Mouse (Mus musculus) C2C12 (cell line): ENCODE results near the gene Bend6.
"Not testable (repeated sequence)": the region's sequence is repeated elsewhere in the genome, so short reads cannot be mapped to it uniquely, and the experiment has no call there.

Source experiments
- CEBPB ChIP-seq: IDR thresholded peaks from one replicate; pipeline ENCODE4 v1.6.1; 2011; ENCODE audit warnings: low read depth, mild to moderate bottlenecking, control low read depth, moderate library complexity
- CTCF ChIP-seq: IDR thresholded peaks from one replicate; pipeline ENCODE4 v1.5.1; 2011; ENCODE audit not compliant: control insufficient read depth, insufficient read depth, insufficient read length
- MYOG ChIP-seq: IDR thresholded peaks from one replicate; pipeline ENCODE4 v1.6.1; 2011; ENCODE audit not compliant: control insufficient read depth, insufficient read length; ENCODE audit errors: extremely low read depth
- USF1 ChIP-seq: IDR thresholded peaks from one replicate; pipeline ENCODE4 v1.6.1; 2011; ENCODE audit warnings: low read depth, mild to moderate bottlenecking, control low read depth, moderate library complexity

DNA sequence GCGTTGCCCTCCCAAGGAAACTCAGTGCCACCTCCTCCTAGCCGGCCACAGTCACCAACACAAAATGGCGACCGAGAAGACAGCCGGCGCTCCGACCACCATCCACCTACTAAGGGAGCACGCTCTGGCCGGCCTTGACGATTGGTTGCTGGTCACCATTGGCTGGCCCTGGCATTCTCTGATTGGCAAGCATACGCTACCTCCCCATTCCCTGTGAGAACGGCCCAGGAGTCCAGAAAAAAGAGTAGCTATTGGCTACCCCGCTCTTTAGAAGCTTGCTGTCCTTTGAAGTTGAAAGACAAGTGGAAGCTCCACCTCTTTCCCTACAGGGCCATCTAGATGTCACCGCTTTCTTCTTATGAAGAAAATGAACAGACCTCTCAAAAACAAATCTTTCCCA lies 68.7 kb downstream of the Bend6 start:
- not testable (repeated sequence) for TF ChIP-seq CTCF, MYOG, USF1, CEBPB
